Mouse (Mus musculus) CH12.LX (cell line): ENCODE measurements at regions not wholly inside any gene's neighbourhood (a gene's known extent, or its start where the extent isn't known, plus 50 kb on each side); places are given as distances from the start of the nearest gene placed in this dataset.
A peak's percentile ranks its signal among the peaks of the same experiment; 100 is the strongest.

Source experiments
- DNase-seq: peaks from one replicate; pipeline ENCODE4 v3.0.0-alpha.2; 2013; ENCODE audit errors: extremely low read depth
- H3K27ac ChIP-seq: 2 replicates; pipeline ENCODE4 v1.5.1; 2012; ENCODE audit warnings: low read depth, mild to moderate bottlenecking, control low read depth, moderate library complexity; ENCODE audit not compliant: insufficient read depth
- H3K27me3 ChIP-seq: replicated peaks from 2 replicates; pipeline ENCODE3; 2012; ENCODE audit warnings: inconsistent platforms
- H3K36me3 ChIP-seq, 2 experiments: replicated peaks in 1 of 2; 2 replicates each; pipeline versions ENCODE3 to v1.6.1; 2012; ENCODE audit warnings: inconsistent platforms in 1 of 2, low read length in 1 of 2, mild to moderate bottlenecking in 1 of 2, mixed read lengths in 1 of 2, moderate library complexity in 1 of 2; ENCODE audit not compliant: control insufficient read depth in 1 of 2, insufficient read depth in 1 of 2
- H3K4me1 ChIP-seq, 2 experiments: 2 replicates each; pipeline ENCODE4 v1.6.1; 2012; ENCODE audit warnings: inconsistent platforms in 1 of 2, moderate library complexity in 1 of 2; ENCODE audit not compliant: insufficient read depth in 2 of 2, control insufficient read depth in 1 of 2
- H3K4me2 ChIP-seq: 2 replicates; pipeline ENCODE4 v1.6.1; 2012; ENCODE audit warnings: low read depth, mild to moderate bottlenecking, control low read depth; ENCODE audit not compliant: poor library complexity, insufficient read depth, severe bottlenecking
- H3K4me3 ChIP-seq, 3 experiments: fragments of 150-350 bp in 1 of 3; sonication (generic) in 1 of 3; replicated peaks in 1 of 3; 2 replicates each; pipeline versions ENCODE3 to v1.5.1; 2011 to 2012; ENCODE audit warnings: low read depth in 2 of 3, low read length in 2 of 3, mild to moderate bottlenecking in 2 of 3, moderate library complexity in 2 of 3, control low read depth in 1 of 3, improper control_type of control experiment in 1 of 3, inconsistent platforms in 1 of 3, mixed read lengths in 1 of 3; ENCODE audit not compliant: poor library complexity in 1 of 3
- H3K79me2 ChIP-seq: replicated peaks from 2 replicates; pipeline ENCODE4 v1.6.1; 2012; ENCODE audit warnings: mild to moderate bottlenecking, moderate library complexity; ENCODE audit not compliant: control insufficient read depth, poor library complexity, insufficient read depth, severe bottlenecking; ENCODE audit errors: extremely low read depth
- H3K9ac ChIP-seq: 2 replicates; pipeline ENCODE4 v1.6.1; 2012; ENCODE audit warnings: low read depth, mild to moderate bottlenecking, control low read depth, moderate library complexity; ENCODE audit not compliant: insufficient read depth
- H3K9me3 ChIP-seq: replicated peaks from 2 replicates; pipeline ENCODE3; 2012; ENCODE audit warnings: low read length, inconsistent platforms, mixed read lengths
- CHD2 ChIP-seq: IDR thresholded peaks from 2 replicates; pipeline ENCODE4 v1.6.1; 2011; ENCODE audit warnings: low read length, improper control_type of control experiment
- ELF1 ChIP-seq: IDR thresholded peaks from 2 replicates; pipeline ENCODE4 v1.6.1; 2014; ENCODE audit warnings: low read depth, mild to moderate bottlenecking, inconsistent platforms, low read length, improper control_type of control experiment
- HCFC1 ChIP-seq: IDR thresholded peaks from 2 replicates; pipeline ENCODE4 v1.6.1; 2012; ENCODE audit warnings: low read depth, mild to moderate bottlenecking, inconsistent platforms, low read length, improper control_type of control experiment
- JUN ChIP-seq: IDR thresholded peaks from 2 replicates; pipeline ENCODE4 v1.6.1; 2011; ENCODE audit warnings: low read depth, mild to moderate bottlenecking, low read length, improper control_type of control experiment, moderate library complexity; ENCODE audit not compliant: insufficient read depth
- MAFK ChIP-seq: IDR thresholded peaks from 2 replicates; pipeline ENCODE4 v1.6.1; 2011; ENCODE audit warnings: low read length, improper control_type of control experiment; ENCODE audit not compliant: insufficient replicate concordance
- MAZ ChIP-seq: IDR thresholded peaks from 2 replicates; pipeline ENCODE4 v1.6.1; 2012; ENCODE audit warnings: low read depth, mild to moderate bottlenecking, inconsistent platforms, low read length, improper control_type of control experiment, moderate library complexity
- MEF2A ChIP-seq: IDR thresholded peaks from 2 replicates; pipeline ENCODE4 v1.6.1; 2014; ENCODE audit warnings: low read depth, mild to moderate bottlenecking, inconsistent platforms, low read length, improper control_type of control experiment, borderline replicate concordance
- MXI1 ChIP-seq: IDR thresholded peaks from 2 replicates; pipeline ENCODE4 v1.6.1; 2011; ENCODE audit warnings: mild to moderate bottlenecking, low read depth, low read length, improper control_type of control experiment
- NRF1 ChIP-seq: IDR thresholded peaks from 2 replicates; pipeline ENCODE4 v1.6.1; 2014; ENCODE audit warnings: low read depth, mild to moderate bottlenecking, inconsistent platforms, low read length, improper control_type of control experiment, moderate library complexity
- PAX5 ChIP-seq: IDR thresholded peaks from 2 replicates; pipeline ENCODE4 v1.6.1; 2012; ENCODE audit warnings: low read length, inconsistent platforms, mixed read lengths
- POLR2A ChIP-seq: IDR thresholded peaks from 2 replicates; pipeline ENCODE4 v1.6.1; 2011; ENCODE audit warnings: low read depth, mild to moderate bottlenecking, improper control_type of control experiment, low read length
- POLR2AphosphoS2 ChIP-seq: IDR thresholded peaks from 2 replicates; pipeline ENCODE4 v1.6.1; 2011; ENCODE audit warnings: low read depth, low read length, improper control_type of control experiment
- RAD21 ChIP-seq: IDR thresholded peaks from 2 replicates; pipeline ENCODE4 v1.6.1; 2011; ENCODE audit warnings: low read depth, mild to moderate bottlenecking, low read length, improper control_type of control experiment, moderate library complexity
- RCOR1 ChIP-seq: conservative IDR thresholded peaks from 2 replicates; pipeline ENCODE4 v1.6.1; 2012; ENCODE audit warnings: low read depth, mild to moderate bottlenecking, inconsistent platforms, low read length, improper control_type of control experiment
- SIN3A ChIP-seq: IDR thresholded peaks from 2 replicates; pipeline ENCODE4 v1.6.1; 2012; ENCODE audit warnings: low read length, improper control_type of control experiment, inconsistent platforms
- SMC3 ChIP-seq: IDR thresholded peaks from 2 replicates; pipeline ENCODE4 v1.6.1; 2011; ENCODE audit warnings: low read depth, low read length, improper control_type of control experiment
- TBP ChIP-seq: conservative IDR thresholded peaks from 2 replicates; pipeline ENCODE4 v1.6.1; 2011; ENCODE audit warnings: low read depth, low read length, improper control_type of control experiment
- TCF12 ChIP-seq: IDR thresholded peaks from 2 replicates; pipeline ENCODE4 v1.6.1; 2014; ENCODE audit warnings: low read depth, mild to moderate bottlenecking, inconsistent platforms, low read length, improper control_type of control experiment
- UBTF ChIP-seq: IDR thresholded peaks from 2 replicates; pipeline ENCODE4 v1.6.1; 2012; ENCODE audit warnings: low read depth, mild to moderate bottlenecking, inconsistent platforms, low read length, improper control_type of control experiment, moderate library complexity
- USF2 ChIP-seq: conservative IDR thresholded peaks from 2 replicates; pipeline ENCODE4 v1.6.1; 2011; ENCODE audit warnings: low read depth, low read length, improper control_type of control experiment
- ZKSCAN1 ChIP-seq: IDR thresholded peaks from 2 replicates; pipeline ENCODE4 v1.6.1; 2012; ENCODE audit warnings: low read depth, inconsistent platforms, low read length, improper control_type of control experiment, borderline replicate concordance
- ZNF384 ChIP-seq: IDR thresholded peaks from 2 replicates; pipeline ENCODE4 v1.6.1; 2012; ENCODE audit warnings: low read depth, low read length, improper control_type of control experiment, inconsistent platforms
- dilution Hi-C: fragments of 300-500 bp; cut with MboI; formaldehyde crosslinking; loops from 2 replicates; pipeline ENCODE4 v1.14.3; 2020; ENCODE audit warnings: low sequenced_read_pairs; ENCODE audit not compliant: extremely low pct_unique_long_range_greater_than_20kb, extremely low pct_ligation_motif_present
- in situ Hi-C: fragments of 300-500 bp; cut with MboI; formaldehyde crosslinking; loops from 3 replicates; pipeline ENCODE4 v1.14.3; 2019; ENCODE audit warnings: low sequenced_read_pairs, low pct_ligation_motif_present, low pct_unique_long_range_greater_than_20kb, mixed read lengths

GRCm38 (mm10) chr13:75461273-75461672 is 245.3 kb upstream of the Ell2 start:
- Histone ChIP-seq H3K4me1 (no peaks in the 10 kb centered on the region), H3K79me2 (no peaks in the 10 kb centered on the region), H3K9ac (no peak overlapping the region), H3K4me2 (no peak overlapping the region), H3K27ac (no peak overlapping the region), H3K4me3 (no peak overlapping the region), H3K27me3 (no peaks in the 10 kb centered on the region), H3K36me3 (no peaks in the 10 kb centered on the region), H3K9me3 (no peaks in the 10 kb centered on the region)
- TF ChIP-seq PAX5: no peak
- no peak for TF ChIP-seq MAFK
- DNase-seq: no peak
- in situ Hi-C loops (no loop called here), dilution Hi-C loops (no loop called here)

- H3K4me2 ChIP-seq: no peak overlapping the region
- no peaks in the 10 kb centered on the region for H3K36me3 ChIP-seq
- no peaks in the 10 kb centered on the region for H3K27me3 ChIP-seq
- DNase-seq: no peak
- H3K9ac ChIP-seq: no peak overlapping the region
- H3K27ac ChIP-seq: no peak overlapping the region
- no peaks in the 10 kb centered on the region for H3K79me2 ChIP-seq
- H3K4me3 ChIP-seq: no peak overlapping the region
- no peaks in the 10 kb centered on the region for H3K4me1 ChIP-seq
- peak; percentile 70; the same call in 1 of the 2 replicates for TF ChIP-seq ZNF384
- TF ChIP-seq RCOR1: no peak
- TF ChIP-seq JUN: no peak
- dilution Hi-C loops: no loop called here
- in situ Hi-C loops: no loop called here
- no peaks in the 10 kb centered on the region for H3K9me3 ChIP-seq
Measured at GRCm38 (mm10) chr13:75467225-75467624, 239.3 kb upstream of the Ell2 start.

- no peaks in the 10 kb centered on the region for H3K79me2 ChIP-seq
- in situ Hi-C loops: no loop called here
- H3K4me2 ChIP-seq: no peak overlapping the region
- no peak for TF ChIP-seq RAD21
- no peak for TF ChIP-seq RCOR1
- no peak for TF ChIP-seq TBP
- TF ChIP-seq POLR2A: no peak
- TF ChIP-seq USF2: no peak
- no peak for TF ChIP-seq CHD2
- no peak for TF ChIP-seq SIN3A
- TF ChIP-seq ZKSCAN1: no peak
- TF ChIP-seq TCF12: no peak
- no peak for TF ChIP-seq MAZ
- TF ChIP-seq MEF2A: no peak
- TF ChIP-seq MXI1: no peak
- TF ChIP-seq HCFC1: no peak
- no peak for TF ChIP-seq UBTF
- TF ChIP-seq POLR2AphosphoS2: no peak
- TF ChIP-seq NRF1: no peak
- TF ChIP-seq ELF1: no peak
- no peak for TF ChIP-seq SMC3
- H3K36me3 ChIP-seq: no peaks in the 10 kb centered on the region
- no peak overlapping the region for H3K9ac ChIP-seq
- H3K9me3 ChIP-seq: no peaks in the 10 kb centered on the region
- no peaks in the 10 kb centered on the region for H3K27me3 ChIP-seq
- H3K4me3 ChIP-seq: no peak overlapping the region
- H3K27ac ChIP-seq: no peak overlapping the region
- H3K4me1 ChIP-seq: peaks cover 0 to 6% of the 10 kb centered on the region in 2 experiments; a peak in 1 of 4 replicates
- dilution Hi-C loops: no loop called here
- no peak for DNase-seq
Measured at GRCm38 (mm10) chr13:75475828-75476597, 230.5 kb upstream of the Ell2 start.
